Mouse (Mus musculus): ENCODE results near the gene Nfx1. TPM values are rescaled to one million over a fixed set of nuclear protein-coding genes. Genes with fewer than 3 reads are reported as not detected.

Nfx1 gene
- polyA plus RNA-seq, 1 experiment from 2014 or later, result 96.9 TPM

GRCm38 (mm10) chr4:40947565-40948159 lies 23.0 kb upstream of the Nfx1 start:
- Histone ChIP-seq H3K9ac (peak overlapping the region; percentile 87), H3K27ac (peak overlapping the region; percentile 78), H3K27me3 (no peaks in the 10 kb centered on the region), H3K9me3 (replicated peaks) (no peaks in the 10 kb centered on the region), H3K4me2 (peak overlapping the region; percentile 88), H3K4me1 (peaks cover 25% of the 10 kb centered on the region), H3K4me3 (peak overlapping the region; percentile 86), H3K36me3 (ENCODE audit: poor library complexity, severe bottlenecking) (peaks cover 50% of the 10 kb centered on the region)
- ATAC-seq, result no peak
- under 1% methylated on average over 38 of the region's 40 CpGs for WGBS

GRCm38 (mm10) chr4:40948160-40948708 lies 22.5 kb upstream of the Nfx1 start, which contains the start of the genes Bag1 and Chmp5:
Bag1 (minus strand) TSS chr4:40948294.
Chmp5 (plus strand) TSS chr4:40948407.
- Histone ChIP-seq H3K4me2 (peak within 1 kb of the TSS; percentile 88), H3K4me1 (peaks cover 25% of the 10 kb centered on the region), H3K9ac (peak within 1 kb of the TSS; percentile 87), H3K27ac (peak within 1 kb of the TSS; percentile 78), H3K27me3 (no peaks in the 10 kb centered on the region), H3K4me3 (peak within 1 kb of the TSS; percentile 86), H3K36me3 (ENCODE audit: poor library complexity, severe bottlenecking) (peaks cover 50% of the 10 kb centered on the region), H3K9me3 (replicated peaks) (no peaks in the 10 kb centered on the region)
- WGBS, result under 1% methylated on average over 47 of the region's 50 CpGs
- peak; percentile 98 for ATAC-seq

- H3K36me3 ChIP-seq (ENCODE audit: poor library complexity, severe bottlenecking), result peaks cover 72% of the 10 kb centered on the region
- H3K4me3 ChIP-seq, result no peak overlapping the region
- H3K4me2 ChIP-seq, result no peak overlapping the region
- H3K27me3 ChIP-seq, result no peaks in the 10 kb centered on the region
- H3K9ac ChIP-seq, result no peak overlapping the region
- no peaks in the 10 kb centered on the region for H3K9me3 ChIP-seq (replicated peaks)
- WGBS, result 92% methylated on average over 1 of the region's 1 CpGs
- no peak overlapping the region for H3K27ac ChIP-seq
- ATAC-seq, result no peak
- H3K4me1 ChIP-seq, result peaks cover 10% of the 10 kb centered on the region
Observed at GRCm38 (mm10) chr4:40953521-40953920, 17.2 kb upstream of the Nfx1 start.

- ATAC-seq, result no peak
- Histone ChIP-seq H3K27ac (no peak overlapping the region), H3K4me3 (no peak overlapping the region), H3K9me3 (replicated peaks) (no peaks in the 10 kb centered on the region), H3K4me2 (no peak overlapping the region), H3K4me1 (no peaks in the 10 kb centered on the region), H3K9ac (no peak overlapping the region), H3K36me3 (ENCODE audit: poor library complexity, severe bottlenecking) (peaks cover 87% of the 10 kb centered on the region), H3K27me3 (no peaks in the 10 kb centered on the region)
- 93% methylated on average over 6 of the region's 6 CpGs for WGBS
Observed at GRCm38 (mm10) chr4:40955942-40956341, 14.8 kb upstream of the Nfx1 start.

GRCm38 (mm10) chr4:40963536-40963935 lies 7.2 kb upstream of the Nfx1 start:
- H3K4me3 ChIP-seq, result no peak overlapping the region
- H3K27ac ChIP-seq, result no peak overlapping the region
- peaks cover 92% of the 10 kb centered on the region for H3K36me3 ChIP-seq (ENCODE audit: poor library complexity, severe bottlenecking)
- ATAC-seq, result no peak
- no peak overlapping the region for H3K9ac ChIP-seq
- no peaks in the 10 kb centered on the region for H3K27me3 ChIP-seq
- 96% methylated on average over 3 of the region's 3 CpGs for WGBS
- no peaks in the 10 kb centered on the region for H3K9me3 ChIP-seq (replicated peaks)
- no peak overlapping the region for H3K4me2 ChIP-seq
- no peaks in the 10 kb centered on the region for H3K4me1 ChIP-seq

GRCm38 (mm10) chr4:40969161-40969560 lies 1.5 kb upstream of the Nfx1 start:
- H3K9me3 ChIP-seq (replicated peaks), result no peaks in the 10 kb centered on the region
- 81% methylated on average over 4 of the region's 4 CpGs for WGBS
- H3K36me3 ChIP-seq (ENCODE audit: poor library complexity, severe bottlenecking), result peaks cover 39% of the 10 kb centered on the region
- peak overlapping the region; percentile 84; the same call in 1 of the 2 replicates for H3K4me2 ChIP-seq
- no peak overlapping the region for H3K4me3 ChIP-seq
- H3K4me1 ChIP-seq, result peaks cover 21% of the 10 kb centered on the region
- no peaks in the 10 kb centered on the region for H3K27me3 ChIP-seq
- no peak for ATAC-seq
- no peak overlapping the region for H3K27ac ChIP-seq
- no peak overlapping the region for H3K9ac ChIP-seq

GRCm38 (mm10) chr4:40969781-40970591 lies 720 bp upstream of the Nfx1 start:
- peaks cover 21% of the 10 kb centered on the region for H3K4me1 ChIP-seq
- peak; percentile 52 for ATAC-seq
- no peaks in the 10 kb centered on the region for H3K9me3 ChIP-seq (replicated peaks)
- peak overlapping the region; percentile 89 for H3K27ac ChIP-seq
- H3K4me2 ChIP-seq, result peak overlapping the region; percentile 84
- peak overlapping the region; percentile 86 for H3K9ac ChIP-seq
- 11% methylated on average over 10 of the region's 13 CpGs for WGBS
- no peaks in the 10 kb centered on the region for H3K27me3 ChIP-seq
- H3K4me3 ChIP-seq, result peak overlapping the region; percentile 97
- H3K36me3 ChIP-seq (ENCODE audit: poor library complexity, severe bottlenecking), result peaks cover 32% of the 10 kb centered on the region

GRCm38 (mm10) chr4:40970592-40970841 lies 189 bp upstream of the Nfx1 start:
- H3K4me3 ChIP-seq, result peak overlapping the region; percentile 97
- ATAC-seq, result no peak

GRCm38 (mm10) chr4:40971744-40972143 lies 1.0 kb downstream of the Nfx1 start:
- H3K4me1 ChIP-seq, result peaks cover 21% of the 10 kb centered on the region
- no peak for ATAC-seq
- H3K4me3 ChIP-seq, result peak overlapping the region; percentile 97
- H3K27me3 ChIP-seq, result no peaks in the 10 kb centered on the region
- peak overlapping the region; percentile 84 for H3K4me2 ChIP-seq
- no peaks in the 10 kb centered on the region for H3K9me3 ChIP-seq (replicated peaks)
- peak overlapping the region; percentile 86 for H3K9ac ChIP-seq
- WGBS, result 25% methylated on average over 13 of the region's 13 CpGs
- H3K36me3 ChIP-seq (ENCODE audit: poor library complexity, severe bottlenecking), result peaks cover 23% of the 10 kb centered on the region
- H3K27ac ChIP-seq, result no peak overlapping the region

More at GRCm38 (mm10) chr4:40970592-40970841, 189 bp upstream of the Nfx1 start:
- H3K4me1 ChIP-seq, result peaks cover 21% of the 10 kb centered on the region
- H3K27me3 ChIP-seq, result no peaks in the 10 kb centered on the region
- H3K9me3 ChIP-seq (replicated peaks), result no peaks in the 10 kb centered on the region
- peaks cover 28% of the 10 kb centered on the region for H3K36me3 ChIP-seq (ENCODE audit: poor library complexity, severe bottlenecking)
- H3K4me2 ChIP-seq, result peak overlapping the region; percentile 84
- WGBS, result 0% methylated on average over 16 of the region's 16 CpGs
- H3K27ac ChIP-seq, result peak overlapping the region; percentile 89
- H3K9ac ChIP-seq, result peak overlapping the region; percentile 86

GRCm38 (mm10) chr4:40974011-40974410 lies 3.3 kb downstream of the Nfx1 start:
- Histone ChIP-seq H3K27me3 (no peaks in the 10 kb centered on the region), H3K4me3 (no peak overlapping the region), H3K9ac (no peak overlapping the region), H3K9me3 (replicated peaks) (no peaks in the 10 kb centered on the region), H3K4me1 (peaks cover 21% of the 10 kb centered on the region), H3K27ac (no peak overlapping the region), H3K4me2 (no peak overlapping the region), H3K36me3 (ENCODE audit: poor library complexity, severe bottlenecking) (peaks cover 27% of the 10 kb centered on the region)
- 94% methylated on average over 1 of the region's 1 CpGs for WGBS
- ATAC-seq, result no peak

- Histone ChIP-seq H3K4me1 (peaks cover 12% of the 10 kb centered on the region), H3K27me3 (no peaks in the 10 kb centered on the region), H3K9ac (no peak overlapping the region), H3K9me3 (replicated peaks) (no peaks in the 10 kb centered on the region), H3K4me3 (no peak overlapping the region), H3K36me3 (ENCODE audit: poor library complexity, severe bottlenecking) (peaks cover 43% of the 10 kb centered on the region), H3K4me2 (no peak overlapping the region), H3K27ac (no peak overlapping the region)
- no peak for ATAC-seq
- 98% methylated on average over 3 of the region's 3 CpGs for whole genome bisulfite sequencing
Observed at GRCm38 (mm10) chr4:40975678-40976077, 5.0 kb downstream of the Nfx1 start.

GRCm38 (mm10) chr4:40976651-40977050 lies 5.9 kb downstream of the Nfx1 start:
- WGBS, result 95% methylated on average over 10 of the region's 10 CpGs
- Histone ChIP-seq H3K9me3 (replicated peaks) (no peaks in the 10 kb centered on the region), H3K27me3 (no peaks in the 10 kb centered on the region), H3K4me3 (no peak overlapping the region), H3K9ac (no peak overlapping the region), H3K4me2 (no peak overlapping the region), H3K4me1 (peaks cover 12% of the 10 kb centered on the region), H3K36me3 (ENCODE audit: poor library complexity, severe bottlenecking) (peaks cover 52% of the 10 kb centered on the region), H3K27ac (no peak overlapping the region)
- no peak for ATAC-seq
